Mouse (Mus musculus) large intestine, adult 2 months (tissue): ENCODE results near the gene Acbd6. TPM values are rescaled to one million over a fixed set of nuclear protein-coding genes. Genes with fewer than 3 reads are reported as not detected.
A peak's percentile ranks its signal among the peaks of the same experiment; 100 is the strongest.

Source experiments
- DNase-seq: peaks from one replicate; pipeline ENCODE4 v3.0.0-alpha.2; 2012; ENCODE audit warnings: low read depth, low spot score
- WGBS: fragments of 180-500 bp; shearing (Covaris S2); methylation state at CpG from one replicate; pipeline ENCODE4 v1.1.7; 2018; 5-methylcytosine and 5-hydroxymethylcytosine counted together
- polyA plus RNA-seq: library from polyadenylated mRNA; depleted of rRNA; stranded (reverse); fragments of >200 nt; gene quantifications from 2 replicates; pipeline ENCODE4 v1.2.3, GENCODE M21; 2012

Gene Acbd6
- polyA plus RNA-seq, 1 experiment, result 35.8 TPM

DNA sequence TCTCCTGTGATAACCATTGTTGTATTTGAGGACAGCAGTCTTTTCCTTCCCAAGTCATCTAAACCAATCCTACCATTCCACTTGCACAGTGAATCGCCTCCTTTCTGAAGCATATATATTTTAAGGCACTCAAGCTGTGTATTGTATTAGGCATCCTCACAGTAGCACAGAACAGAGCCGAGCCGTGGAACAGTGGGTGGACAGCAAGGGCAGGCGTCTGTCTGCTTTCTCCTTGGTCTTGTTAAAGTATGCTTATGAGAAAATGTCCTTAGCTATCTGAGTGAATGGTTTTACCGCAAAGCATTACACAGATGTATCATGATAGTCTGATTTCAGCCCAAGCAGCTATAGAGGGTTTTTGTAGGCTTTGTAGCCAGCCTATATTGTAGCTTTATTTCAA lies 87.9 kb downstream of the Acbd6 start:
- DNase-seq, result no peak
- WGBS, result 91% methylated on average over 5 of the region's 5 CpGs

DNA sequence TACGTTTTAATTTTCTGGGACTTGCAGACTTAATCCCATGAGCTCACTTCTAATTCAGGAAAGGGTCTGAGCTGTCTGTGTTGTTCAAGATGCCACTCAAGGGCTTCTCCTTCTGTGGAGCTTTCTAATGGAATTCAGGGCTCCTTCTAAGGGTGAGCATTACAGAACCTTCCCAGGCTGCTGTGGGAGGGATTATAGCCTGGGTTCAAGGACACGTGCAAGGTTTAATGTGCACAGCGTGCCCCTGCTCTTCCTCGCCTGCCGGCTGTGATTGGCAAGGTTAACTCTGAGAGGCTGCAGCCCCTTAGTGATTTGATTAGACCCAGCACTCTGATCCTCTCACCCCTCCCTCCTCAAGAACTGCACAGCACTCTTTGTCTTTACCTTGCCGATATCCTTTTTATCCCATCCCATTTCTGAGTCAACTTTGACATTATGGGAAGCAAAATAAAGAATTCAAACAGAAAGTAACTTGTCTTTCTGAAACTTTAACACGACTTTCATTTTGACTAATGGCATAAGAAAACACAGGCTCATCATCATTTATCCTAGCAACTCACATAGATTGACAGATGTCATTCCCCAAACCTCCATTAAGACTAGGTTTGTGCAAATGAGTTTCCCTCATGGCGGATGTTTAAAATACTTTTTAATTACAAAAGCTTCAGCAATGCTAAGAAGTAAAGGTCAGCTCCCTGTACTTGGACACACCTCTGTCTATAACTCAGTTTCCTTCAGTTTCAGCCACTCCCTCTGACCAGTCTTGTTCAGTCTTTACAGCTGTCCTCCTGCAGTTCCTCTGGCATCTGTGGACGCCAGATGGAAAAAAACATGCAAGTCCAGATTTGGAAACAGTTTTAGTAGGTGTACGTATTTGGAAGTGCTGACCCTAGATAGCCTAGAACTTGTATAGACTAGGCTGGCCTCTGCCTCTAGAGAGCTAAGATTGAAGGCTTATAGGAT lies 88.7 kb downstream of the Acbd6 start:
- peak; percentile 6 for DNase-seq

DNA sequence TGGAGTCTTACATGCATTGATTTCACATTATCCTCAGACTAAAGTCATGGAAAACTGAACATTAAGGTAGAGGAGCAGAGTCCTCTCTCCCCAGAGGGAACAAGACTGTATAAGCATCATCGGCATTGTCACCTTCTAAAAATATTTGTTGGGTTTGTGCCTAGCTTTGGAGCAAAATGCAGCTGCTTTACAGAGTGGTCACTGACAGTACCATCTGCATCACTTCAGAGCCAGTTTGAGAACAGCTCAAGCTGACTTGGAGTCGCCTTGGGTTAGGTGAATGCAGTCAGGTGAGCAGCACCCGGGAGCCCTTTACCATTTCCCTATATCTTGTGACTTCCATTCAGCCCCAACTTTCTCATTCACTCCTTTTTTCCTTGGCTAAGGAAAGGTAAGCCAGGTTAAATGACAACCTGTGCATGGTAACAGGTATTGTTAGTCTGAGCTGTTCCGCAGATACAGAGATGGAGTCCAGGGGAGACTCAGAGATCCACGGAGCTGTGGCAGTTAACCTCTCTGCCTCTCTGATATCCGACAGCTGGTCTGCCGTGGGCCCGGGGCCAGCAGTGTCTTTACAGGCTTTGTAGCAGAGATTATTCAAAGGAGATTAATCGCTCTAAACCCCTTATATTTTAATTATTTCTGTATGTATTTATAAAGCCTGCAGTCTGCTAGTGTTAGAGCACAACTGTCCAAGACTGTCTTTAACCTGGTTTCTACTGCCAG lies 92.4 kb downstream of the Acbd6 start:
- 79% methylated on average over 9 of the region's 9 CpGs for WGBS

More for the DNA sequence above, 88.7 kb downstream of the Acbd6 start:
- 44% methylated on average over 10 of the region's 10 CpGs for WGBS

DNA sequence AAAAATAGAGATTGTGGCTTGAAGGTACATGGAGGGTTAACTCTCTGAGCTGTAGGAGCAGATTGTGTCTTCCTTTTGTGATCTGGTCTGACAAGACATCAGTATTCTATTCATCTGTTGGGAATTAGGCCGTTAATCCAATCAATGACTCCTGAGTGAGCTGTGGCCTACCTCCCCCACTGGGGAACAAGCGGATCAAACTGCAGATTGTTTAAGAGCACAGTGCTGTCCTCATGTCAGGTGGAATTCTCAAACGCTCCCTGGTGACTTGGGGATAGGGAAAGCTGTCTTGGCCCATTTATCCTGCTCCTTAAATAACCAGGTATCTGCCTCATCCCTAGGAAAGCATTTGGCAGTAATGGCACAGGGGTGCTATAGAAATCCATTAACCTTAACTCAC lies 97.0 kb downstream of the Acbd6 start:
- WGBS, result 87% methylated on average over 3 of the region's 3 CpGs
- no peak for DNase-seq

More for the DNA sequence above, 92.4 kb downstream of the Acbd6 start:
- no peak for DNase-seq

DNA sequence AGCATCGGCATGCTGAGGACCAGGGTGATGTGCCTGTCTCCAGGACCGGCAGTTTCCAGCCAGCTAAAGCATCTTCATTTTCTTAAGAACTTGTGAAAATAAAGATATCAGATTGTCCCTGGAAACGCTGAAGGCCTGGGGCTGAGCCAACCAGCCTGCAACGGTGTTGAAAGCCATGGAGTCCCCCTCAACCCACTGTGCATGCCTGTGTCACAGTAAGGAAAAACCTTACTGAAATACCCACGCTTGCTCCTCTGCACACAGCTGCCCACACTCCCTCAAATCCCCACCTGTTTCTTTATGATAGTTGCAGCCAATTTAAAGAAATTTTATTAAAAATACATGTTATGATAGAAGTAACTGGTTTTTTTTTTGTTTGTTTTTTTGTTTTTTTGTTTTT lies 98.4 kb downstream of the Acbd6 start:
- WGBS, result 83% methylated on average over 5 of the region's 5 CpGs
- no peak for DNase-seq

DNA sequence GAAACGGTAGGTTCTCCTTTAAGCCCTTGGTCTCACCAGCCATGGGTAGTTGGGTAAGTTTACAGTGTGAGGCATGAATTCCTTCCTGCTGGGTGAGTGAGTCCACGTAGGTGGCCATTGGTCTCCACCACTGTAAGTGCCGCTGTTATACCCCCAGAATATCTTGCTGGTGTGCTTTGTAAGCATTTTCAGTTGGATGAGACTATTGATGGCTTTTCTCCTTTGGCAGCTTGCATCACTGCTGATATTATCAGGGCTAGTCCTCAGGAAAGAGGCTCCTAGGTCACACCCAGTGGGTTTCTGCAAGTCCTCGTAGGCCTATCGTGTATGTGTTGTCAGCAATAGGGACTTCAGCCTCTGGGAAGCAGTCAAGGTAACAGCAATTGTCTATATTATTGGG lies 106.1 kb downstream of the Acbd6 start:
- WGBS, result 80% methylated on average over 5 of the region's 5 CpGs
- no peak for DNase-seq

DNA sequence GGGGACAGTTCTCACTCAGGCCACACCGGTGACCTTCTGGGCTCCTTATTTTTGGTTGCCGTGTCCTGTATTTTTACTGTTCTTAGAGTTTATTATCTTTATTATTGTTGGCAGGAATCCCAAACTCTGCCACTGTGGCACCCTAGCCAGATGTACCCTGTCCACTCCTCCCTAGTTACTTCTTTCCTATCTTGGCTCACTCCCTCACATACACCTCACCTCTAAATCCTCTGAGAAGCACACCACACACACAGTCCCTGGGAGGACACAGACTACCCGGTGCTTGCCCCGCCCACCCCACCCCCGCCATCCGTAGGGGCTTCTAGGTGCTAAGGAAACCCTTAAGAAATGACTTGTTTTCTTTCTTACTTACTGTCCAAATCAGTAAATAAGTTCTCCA lies 117.7 kb downstream of the Acbd6 start:
- WGBS, result 66% methylated on average over 6 of the region's 6 CpGs
- no peak for DNase-seq

DNA sequence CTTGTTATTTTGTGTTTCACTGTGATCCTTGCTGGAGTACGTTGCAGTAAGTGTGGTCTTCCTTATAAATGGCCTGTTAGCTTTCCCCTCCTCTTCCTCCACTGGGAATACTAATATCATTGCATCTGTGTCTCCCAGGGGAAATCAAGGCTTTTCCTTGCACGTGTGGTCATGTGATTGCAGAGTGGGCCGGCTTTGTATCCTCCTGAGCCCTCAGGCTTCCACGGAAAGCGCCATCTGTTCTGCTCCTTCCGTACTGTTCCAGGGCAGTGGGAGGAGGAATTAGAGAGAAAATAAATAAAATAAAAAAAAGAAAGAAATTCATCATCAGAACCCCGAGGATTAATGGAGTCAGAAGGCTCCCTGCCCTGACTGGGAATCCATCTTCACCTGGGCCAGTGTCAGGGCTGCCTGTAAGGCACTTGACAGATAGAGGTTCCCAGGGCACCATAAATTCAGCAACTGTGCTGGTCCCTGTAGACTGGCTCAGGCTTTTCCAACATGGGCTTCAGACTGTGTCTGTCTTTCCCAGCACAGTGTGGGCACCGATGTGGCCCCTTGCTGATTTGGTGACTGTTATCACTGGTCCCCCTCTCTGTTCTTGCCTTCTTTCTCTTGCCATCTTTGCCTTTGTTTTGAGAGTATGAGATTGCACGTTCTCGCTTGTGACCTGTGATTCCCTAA lies 123.3 kb downstream of the Acbd6 start:
- 83% methylated on average over 10 of the region's 10 CpGs for WGBS
- no peak for DNase-seq

DNA sequence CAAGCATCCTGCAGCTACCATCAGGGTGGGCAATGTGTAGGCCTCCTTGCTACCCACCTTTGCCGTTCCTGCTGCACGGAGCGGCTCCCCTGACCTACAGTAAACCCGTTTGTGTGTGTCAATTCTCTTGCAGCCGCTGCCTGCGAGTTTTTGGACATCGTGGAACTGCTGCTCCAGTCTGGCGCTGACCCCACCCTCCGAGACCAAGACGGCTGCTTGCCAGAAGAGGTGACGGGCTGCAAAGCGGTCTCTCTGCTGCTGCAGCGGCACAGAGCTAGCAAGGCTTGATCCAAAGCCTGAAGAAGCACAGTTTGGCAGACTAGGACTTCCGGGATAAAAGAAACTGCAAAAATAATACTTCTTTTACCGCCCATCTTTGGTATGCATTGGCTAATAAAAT lies 128.9 kb downstream of the Acbd6 start:
- no peak for DNase-seq
- 88% methylated on average over 15 of the region's 15 CpGs for WGBS

DNA sequence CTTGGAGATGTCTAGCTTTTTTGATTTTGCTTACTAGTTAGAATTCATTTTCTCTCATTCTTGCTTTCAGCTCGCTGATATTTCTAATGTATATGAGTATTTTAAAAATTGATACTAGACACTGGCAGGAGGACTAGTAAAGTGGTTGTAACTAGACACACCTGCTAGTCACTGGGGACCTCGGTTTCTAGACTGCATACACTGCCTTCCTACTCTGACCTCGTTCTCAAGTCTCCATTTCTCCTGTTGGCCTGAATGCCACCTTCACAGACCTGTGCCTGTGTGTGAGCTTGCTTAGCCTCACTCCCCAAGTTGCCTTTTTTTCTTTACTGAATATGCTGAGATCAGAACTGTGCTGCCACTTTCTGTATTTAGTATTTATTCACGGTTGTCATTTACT lies 131.2 kb downstream of the Acbd6 start:
- no peak for DNase-seq
- 89% methylated on average over 4 of the region's 4 CpGs for WGBS

DNA sequence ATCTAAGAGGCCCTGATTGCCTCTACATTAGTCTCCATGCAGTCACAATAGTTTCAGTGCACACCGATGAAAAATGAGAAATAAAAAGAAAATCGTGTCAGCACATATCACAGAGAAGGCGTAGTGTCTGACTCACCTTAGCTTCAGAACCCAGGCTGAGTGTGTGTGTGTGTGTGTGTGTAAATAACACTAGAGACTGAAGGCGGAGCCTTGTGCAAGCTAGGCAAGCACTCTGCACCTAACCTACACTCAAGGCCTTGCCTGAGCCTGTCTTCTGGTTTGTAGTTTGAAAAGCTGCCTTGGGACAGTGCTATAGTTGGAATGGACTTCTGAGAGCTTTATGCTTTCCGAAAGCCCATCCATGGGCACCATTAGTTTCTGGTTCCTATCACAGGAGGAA lies 131.6 kb downstream of the Acbd6 start:
- DNase-seq, result no peak
- WGBS, result 89% methylated on average over 5 of the region's 5 CpGs

DNA sequence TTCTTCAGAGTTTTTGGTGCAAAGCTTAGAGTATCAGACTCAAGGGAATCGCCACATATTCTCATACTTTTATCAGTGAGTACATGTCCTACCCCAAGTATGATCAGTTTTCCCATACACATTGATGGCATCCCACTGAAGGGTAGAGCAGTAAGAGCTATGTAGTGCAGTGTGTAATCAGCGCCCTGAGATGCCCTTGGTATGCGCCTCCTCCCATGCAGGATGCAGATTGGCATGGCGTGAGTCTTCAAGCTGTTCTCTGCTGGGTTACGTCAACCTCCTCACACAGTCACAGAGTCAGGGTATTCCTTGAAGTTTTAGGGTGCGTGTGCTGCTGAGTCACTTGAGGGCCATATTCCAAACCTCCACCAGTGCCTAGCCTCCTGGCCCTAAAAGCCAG lies 134.3 kb downstream of the Acbd6 start:
- 93% methylated on average over 6 of the region's 6 CpGs for WGBS
- no peak for DNase-seq

DNA sequence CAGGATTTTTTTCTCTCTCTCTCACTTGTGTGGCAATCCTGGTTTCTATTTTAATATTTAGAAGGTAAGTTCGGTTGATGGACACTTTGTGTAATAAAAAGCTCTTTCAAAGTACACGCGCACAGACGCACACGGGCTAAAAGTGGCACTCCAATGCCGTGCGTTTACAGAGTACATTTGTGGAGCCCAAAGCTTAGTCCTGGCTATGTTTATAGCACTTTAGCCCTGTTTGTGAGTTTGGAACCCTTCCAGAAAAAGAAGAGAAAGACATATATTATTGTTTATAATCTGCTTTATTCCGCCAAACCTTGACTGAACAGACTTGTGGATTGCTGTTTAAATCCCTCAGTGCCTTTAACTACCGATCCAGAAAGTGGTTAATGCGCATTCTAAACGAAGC lies 135.1 kb downstream of the Acbd6 start:
- 24% methylated on average over 11 of the region's 11 CpGs for WGBS
- no peak for DNase-seq

DNA sequence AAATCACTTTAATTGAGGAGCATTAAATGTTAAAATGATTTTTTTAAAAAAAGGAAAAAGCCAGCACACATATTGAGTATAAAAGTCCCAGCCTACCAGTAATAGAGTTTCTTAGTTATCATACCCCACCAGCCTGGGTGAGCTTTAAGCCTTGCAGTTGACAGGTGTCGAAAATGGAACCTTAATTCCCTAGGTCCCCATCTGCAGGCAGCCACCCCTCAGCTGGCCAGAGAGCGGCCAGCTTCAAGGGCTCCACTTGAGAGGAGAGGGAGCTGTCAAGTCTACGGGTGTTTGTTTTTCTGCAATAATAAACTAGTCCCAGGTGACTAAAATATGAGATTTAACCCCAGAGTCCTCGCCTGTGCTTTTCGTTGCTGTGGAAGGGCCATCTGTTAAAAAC lies 135.5 kb downstream of the Acbd6 start:
- WGBS, result 32% methylated on average over 5 of the region's 5 CpGs
- DNase-seq, result no peak

DNA sequence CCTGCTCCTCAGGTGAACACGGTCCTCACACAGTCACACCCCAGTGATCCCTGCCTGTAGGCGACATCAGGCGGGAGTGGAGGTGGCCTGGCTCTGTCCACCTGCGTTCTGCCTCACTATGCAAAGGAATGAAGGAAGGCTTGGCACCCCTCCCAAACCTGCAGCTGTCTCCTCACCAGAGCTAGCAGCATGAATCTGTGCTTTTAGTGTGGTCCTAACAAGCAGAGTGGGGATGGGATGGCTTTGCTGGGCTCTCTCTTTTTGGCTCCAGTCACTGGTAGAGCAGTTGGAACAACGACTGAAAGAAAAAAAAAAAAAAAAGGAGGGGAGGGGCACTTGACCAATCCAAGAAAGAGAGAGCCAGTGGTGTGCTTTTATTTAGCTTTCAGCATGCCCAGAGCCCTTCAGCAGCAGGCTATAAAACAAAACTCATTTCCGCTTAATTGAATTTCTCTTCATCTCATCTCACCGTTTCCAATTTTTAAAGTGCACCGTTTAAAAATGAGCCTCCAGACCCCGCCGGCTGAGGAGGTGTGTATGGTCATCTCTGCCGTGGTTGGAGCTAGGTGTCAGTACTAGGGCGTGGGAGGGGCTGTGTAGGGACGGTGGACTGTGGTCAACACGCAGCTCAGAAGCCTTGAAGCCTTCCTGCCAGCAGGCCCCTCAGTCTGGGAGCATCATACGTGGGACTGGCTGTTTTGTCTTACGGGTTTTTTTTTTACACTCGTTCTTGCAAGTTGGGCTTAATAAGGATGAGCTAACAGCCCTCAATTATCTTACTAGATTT lies 140.6 kb downstream of the Acbd6 start:
- WGBS, result 39% methylated on average over 17 of the region's 17 CpGs
- no peak for DNase-seq

DNA sequence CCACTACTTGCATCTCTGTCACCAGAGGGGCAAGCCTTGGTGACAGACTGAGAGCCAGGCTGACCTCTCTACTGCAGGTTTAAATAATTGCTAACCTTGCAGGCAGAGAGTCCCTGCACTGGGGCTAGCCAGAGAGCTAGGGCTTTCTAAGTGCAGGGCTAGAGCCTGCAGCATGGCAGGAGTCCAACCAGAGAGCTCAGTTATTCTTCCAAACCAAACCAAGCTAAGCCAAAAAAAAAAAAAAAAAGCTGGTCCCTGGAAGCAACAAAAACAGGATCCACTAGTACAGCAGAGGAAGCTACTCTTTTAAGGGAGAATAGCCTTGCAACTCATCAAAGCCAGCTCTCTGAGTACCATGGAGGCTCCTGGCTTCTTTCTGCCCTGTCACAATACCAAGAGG lies 143.0 kb downstream of the Acbd6 start:
- DNase-seq, result no peak

DNA sequence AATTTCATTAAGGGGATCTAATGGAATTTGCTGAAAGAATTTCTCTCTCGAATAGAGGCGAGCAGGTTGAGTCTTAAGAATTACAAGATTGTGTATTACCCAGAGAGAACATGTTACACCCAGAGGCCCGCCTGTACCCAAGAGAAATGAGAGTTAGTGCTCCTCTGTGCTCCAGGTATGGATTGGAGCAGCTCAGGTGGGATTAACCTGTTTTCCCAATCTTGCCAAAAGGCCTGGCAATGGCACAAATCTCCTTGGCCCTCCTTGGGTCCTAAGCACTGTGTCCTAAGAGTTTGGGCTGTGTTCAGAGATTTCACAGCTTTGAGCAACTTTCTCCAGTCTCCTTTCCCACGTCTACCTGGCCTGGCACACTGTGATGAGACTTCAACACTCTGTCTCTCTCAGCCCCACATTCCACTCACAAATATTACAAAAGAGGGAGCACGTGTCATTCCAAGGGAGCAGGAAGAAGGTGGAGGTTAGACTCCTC lies 145.3 kb downstream of the Acbd6 start:
- 79% methylated on average over 5 of the region's 5 CpGs for WGBS
- no peak for DNase-seq

DNA sequence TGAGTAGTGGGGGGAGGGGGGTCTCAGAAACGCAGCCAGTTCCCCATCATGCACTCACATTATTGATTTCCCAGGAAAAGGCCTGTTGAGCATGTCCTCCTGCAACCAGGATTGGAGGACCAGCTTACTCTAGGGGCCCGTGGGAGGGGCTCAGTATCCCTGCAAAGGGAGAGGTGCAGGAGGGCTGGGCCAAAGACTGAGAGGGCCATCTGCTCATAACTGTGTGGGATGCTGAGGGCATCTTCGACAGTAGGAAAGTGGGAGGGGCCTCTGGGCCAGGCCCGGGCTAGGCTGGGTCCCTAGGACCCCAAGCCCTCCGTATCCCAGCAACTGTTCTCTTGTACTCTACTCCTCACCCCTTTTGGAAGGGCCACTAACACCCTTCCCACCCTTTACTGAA lies 146.3 kb downstream of the Acbd6 start:
- DNase-seq, result no peak
- 54% methylated on average over 5 of the region's 5 CpGs for WGBS

DNA sequence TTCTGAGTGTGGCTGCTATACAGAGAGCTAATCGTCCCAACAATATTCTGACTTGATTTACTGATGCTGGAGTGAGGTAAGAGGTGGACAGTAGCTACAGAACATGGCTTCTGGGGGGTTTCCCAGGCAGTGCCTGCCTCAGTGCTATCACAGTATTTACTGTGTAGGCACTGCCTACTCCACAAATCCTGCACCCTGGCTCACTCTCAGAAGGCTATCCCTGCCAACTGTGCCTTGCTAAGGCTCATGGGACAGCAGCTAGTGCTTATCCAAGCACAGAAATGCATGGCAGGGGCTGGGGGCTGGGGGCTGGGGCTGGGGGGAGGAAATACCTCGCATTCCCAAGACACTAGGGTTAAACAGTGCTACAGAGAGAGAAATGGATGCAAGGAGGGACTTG lies 155.4 kb downstream of the Acbd6 start:
- 36% methylated on average over 2 of the region's 2 CpGs for WGBS
- DNase-seq, result no peak

DNA sequence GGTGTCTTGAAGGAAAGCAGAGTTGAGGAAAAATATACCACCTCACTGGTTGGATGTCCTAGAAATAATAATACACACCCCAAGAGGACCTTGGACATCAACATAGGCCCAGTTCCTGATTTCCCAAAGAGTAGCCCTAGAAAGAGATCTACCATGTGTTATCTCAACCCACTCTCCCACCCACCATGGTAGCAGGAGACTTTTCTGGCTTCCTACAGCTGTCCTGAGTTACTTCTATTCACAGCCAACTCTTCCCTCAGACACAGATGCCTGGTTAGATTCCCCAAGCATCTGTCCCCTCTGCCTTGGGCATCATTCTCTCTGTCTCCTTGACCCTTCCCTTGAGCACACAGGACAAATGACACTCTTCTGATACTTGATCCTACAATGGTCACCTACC lies 157.4 kb downstream of the Acbd6 start:
- DNase-seq, result no peak
